Mouse (Mus musculus) liver, embryonic 11.5 days (tissue): ENCODE measurements around the gene Mxra7. TPM values are rescaled to one million over a fixed set of nuclear protein-coding genes. Genes with fewer than 3 reads are reported as not detected.

ENCODE experiments used
- ATAC-seq: fragments of 200-750 bp; cut with Nextera tagmentation; replicated peaks from 2 replicates; pipeline ENCODE4 v1.8.0; 2017; ENCODE audit warnings: moderate number of reproducible peaks, mild to moderate bottlenecking, moderate TSS enrichment, moderate library complexity; ENCODE audit not compliant: low FRiP score
- DNase-seq: peaks from one replicate; pipeline ENCODE4 v3.0.0-alpha.2; 2017; ENCODE audit warnings: low spot score
- H3K27ac ChIP-seq: fragments of 300-500 bp; sonication (generic); 2 replicates; pipeline ENCODE4 v1.5.1; 2014; ENCODE audit warnings: mild to moderate bottlenecking, low read depth, low read length, control low read depth
- H3K27me3 ChIP-seq: fragments of 300-500 bp; sonication (generic); replicated peaks from 2 replicates; pipeline ENCODE4 v1.6.1; 2014; ENCODE audit warnings: low read length, mixed read lengths; ENCODE audit not compliant: control insufficient read depth, insufficient read depth
- H3K36me3 ChIP-seq: fragments of 300-500 bp; sonication (generic); 2 replicates; pipeline ENCODE4 v1.6.1; 2014; ENCODE audit warnings: mild to moderate bottlenecking, low read length, moderate library complexity, mixed read lengths; ENCODE audit not compliant: control insufficient read depth, insufficient read depth
- H3K4me1 ChIP-seq: fragments of 300-500 bp; sonication (generic); replicated peaks from 2 replicates; pipeline ENCODE4 v1.6.1; 2014; ENCODE audit warnings: low read length, mixed read lengths; ENCODE audit not compliant: control insufficient read depth, insufficient read depth
- H3K4me2 ChIP-seq: fragments of 300-500 bp; sonication (generic); 2 replicates; pipeline ENCODE4 v1.6.1; 2014; ENCODE audit warnings: mild to moderate bottlenecking, control low read depth, moderate library complexity
- H3K4me3 ChIP-seq: fragments of 300-500 bp; sonication (generic); 2 replicates; pipeline ENCODE4 v1.5.1; 2014; ENCODE audit warnings: low read depth, low read length, control low read depth
- H3K9ac ChIP-seq: fragments of 300-500 bp; sonication (generic); 2 replicates; pipeline ENCODE4 v1.6.1; 2014; ENCODE audit warnings: low read depth, low read length, control low read depth
- H3K9me3 ChIP-seq: fragments of 300-500 bp; sonication (generic); 2 replicates; pipeline ENCODE4 v1.6.1; 2016; ENCODE audit warnings: low read length, inconsistent platforms, mixed read lengths; ENCODE audit not compliant: control insufficient read depth
- WGBS: fragments of 180-500 bp; shearing (Covaris S2); extraction: QIAGEN DNeasy Blood & Tissue Kit; methylation state at CpG from one replicate; pipeline ENCODE4 v1.1.7; 2014; 5-methylcytosine and 5-hydroxymethylcytosine counted together
- polyA plus RNA-seq: library from polyadenylated mRNA; unstranded; fragments of >200 nt; fragmentation: Nextera tagmentation; extraction: Ambion mirVana; gene quantifications from 2 replicates; pipeline ENCODE4 v1.2.1, GENCODE M21; 2014

Gene Mxra7
- polyA plus RNA-seq, 1 experiment from 2014 or later = 9.3 TPM

DNA sequence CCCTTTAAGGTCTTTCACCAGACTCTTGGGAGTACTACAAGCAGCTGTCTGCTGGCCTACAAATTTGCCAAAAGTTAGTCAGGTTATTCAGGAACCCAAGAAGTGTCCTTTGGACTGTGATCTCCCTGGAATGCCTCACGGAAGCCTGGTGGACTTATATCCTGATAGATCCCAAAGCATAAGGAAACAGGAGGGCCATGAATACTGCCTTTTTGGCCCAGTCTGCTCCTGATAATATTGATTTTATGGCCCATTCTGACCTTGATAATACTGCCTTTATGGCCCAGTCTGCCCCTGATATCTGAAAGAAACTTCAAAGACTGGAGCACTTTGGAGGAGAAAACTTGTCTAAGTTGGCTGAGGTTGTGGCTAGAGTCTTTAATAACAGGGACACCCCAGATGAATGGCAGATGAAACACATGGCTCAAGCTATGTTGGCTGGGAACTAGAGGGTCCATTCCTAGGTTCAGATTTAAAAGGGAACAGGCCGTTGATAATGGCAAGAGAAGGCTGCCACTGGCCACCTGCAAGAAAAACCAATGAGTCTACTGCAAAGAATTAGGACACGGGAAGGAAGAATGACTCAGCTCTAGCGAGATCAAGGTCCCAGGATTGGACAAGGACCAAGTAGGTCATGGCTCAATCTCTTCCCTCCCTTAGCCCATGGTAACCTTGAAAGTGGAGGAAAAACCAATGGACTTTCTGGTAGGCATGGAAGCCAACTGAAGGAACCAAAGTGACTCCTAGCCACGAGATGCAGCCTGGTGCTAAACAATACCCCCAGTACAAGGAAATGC is 74.0 kb downstream of the Mxra7 start:
- no peak overlapping the region for H3K27ac ChIP-seq
- H3K9ac ChIP-seq = no peak overlapping the region
- DNase-seq (no peak), ATAC-seq (no peak)
- 75% methylated on average over 5 of the region's 5 CpGs for WGBS
- no peaks in the 10 kb centered on the region for H3K36me3 ChIP-seq
- no peak overlapping the region for H3K4me2 ChIP-seq
- H3K4me3 ChIP-seq = no peak overlapping the region
- no peaks in the 10 kb centered on the region for H3K27me3 ChIP-seq
- no peaks in the 10 kb centered on the region for H3K9me3 ChIP-seq
- H3K4me1 ChIP-seq = no peaks in the 10 kb centered on the region

Other genes starting within 250 kb of the Mxra7 start
- gene Ube2o, start 246.6 kb downstream of the Mxra7 start, polyA plus RNA-seq = 13.5 and 13.9 TPM in 2 replicates
- gene Aanat, start 241.6 kb downstream of the Mxra7 start, polyA plus RNA-seq = not detected in 2 replicates
- gene Rhbdf2, start 201.0 kb downstream of the Mxra7 start, polyA plus RNA-seq = 9.9 and 10.6 TPM in 2 replicates
- gene Prcd, start 174.5 kb downstream of the Mxra7 start, polyA plus RNA-seq = 0.62 and 0.74 TPM in 2 replicates
- gene Cygb, start 173.7 kb downstream of the Mxra7 start, polyA plus RNA-seq = 2.0 and 2.5 TPM in 2 replicates
- gene St6galnac1, start 52.5 kb downstream of the Mxra7 start, polyA plus RNA-seq = not detected in 2 replicates
- 65.1 and 73.9 TPM in 2 replicates for gene Mettl23, start 15.2 kb upstream of the Mxra7 start, polyA plus RNA-seq
- gene Jmjd6, start 15.4 kb upstream of the Mxra7 start, polyA plus RNA-seq = 93.1 and 102 TPM in 2 replicates
- gene Mfsd11, start 24.4 kb upstream of the Mxra7 start, polyA plus RNA-seq = 21.4 and 23.9 TPM in 2 replicates
- 931 and 939 TPM in 2 replicates for gene Srsf2, start 25.0 kb upstream of the Mxra7 start, polyA plus RNA-seq
- 0.27 and 0.39 TPM in 2 replicates for gene Mgat5b, start 90.8 kb upstream of the Mxra7 start, polyA plus RNA-seq